Mouse (Mus musculus): ENCODE measurements around the gene Rpl27. TPM values are rescaled to one million over a fixed set of nuclear protein-coding genes. Genes with fewer than 3 reads are reported as not detected.

Rpl27 gene
- total and polyA plus RNA-seq, 3 experiments: 595 to 2,621 TPM; not detected in 1

DNA sequence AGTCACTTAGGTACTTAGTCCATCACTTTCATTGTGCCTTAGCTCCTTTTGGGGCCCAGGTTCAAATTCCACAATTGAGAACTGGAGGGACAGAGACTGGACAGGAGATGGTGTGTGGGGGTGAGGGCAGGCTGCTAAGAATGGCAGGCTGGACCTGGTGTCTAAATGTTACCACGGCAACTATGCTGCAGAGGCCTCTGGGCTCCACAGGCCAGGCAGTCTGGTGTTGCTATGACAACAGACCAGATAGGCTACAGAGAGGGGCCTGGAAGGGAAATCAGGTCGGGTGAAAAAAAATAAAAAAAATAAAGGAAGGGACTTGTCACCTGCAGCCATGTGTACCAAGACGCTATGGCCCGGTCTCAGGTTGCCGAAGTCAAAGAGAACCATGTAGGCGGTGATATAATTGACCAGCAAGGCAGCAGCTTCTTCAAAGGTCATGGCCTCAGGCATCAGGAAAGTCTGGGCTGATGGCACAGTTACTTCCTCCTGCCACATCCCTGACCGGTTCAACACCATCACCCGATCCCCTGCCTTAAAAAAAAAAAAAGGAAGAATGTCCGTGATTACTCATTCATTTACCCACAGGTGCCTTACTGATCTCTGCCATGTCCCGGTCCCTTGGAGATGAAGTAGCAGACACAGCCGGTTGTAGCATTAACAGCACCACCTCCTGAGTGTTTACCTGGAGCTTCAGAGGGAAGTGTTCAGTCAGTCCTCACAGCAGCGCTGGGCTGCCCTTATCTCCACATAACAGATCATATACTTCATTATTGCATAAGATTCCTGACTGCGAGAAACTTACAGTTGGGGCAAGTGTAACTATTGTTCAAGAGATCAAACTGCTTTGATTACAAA lies 20.7 kb downstream of the Rpl27 start:
- Histone ChIP-seq H3K9ac (ENCODE audit: control insufficient read depth, low read depth, low read length, poor library complexity, severe bottlenecking) (peak overlapping the region; percentile 78), H3K27me3 (ENCODE audit: control insufficient read depth in 1 of 2, insufficient read depth in 2 of 2, low read length in 2 of 2) (no peaks in the 10 kb centered on the region), H3K36me3 (ENCODE audit: control insufficient read depth in 1 of 2, insufficient read depth in 2 of 2, low read length in 2 of 2) (peaks cover 0 to 27% of the 10 kb centered on the region in 2 experiments; a peak in 3 of 4 replicates), H3K27ac (ENCODE audit: control insufficient read depth, low read depth, low read length) (peak overlapping the region; percentile 82), H3K79me2 (ENCODE audit: control insufficient read depth, insufficient read depth, low read length, poor library complexity) (peaks cover 6% of the 10 kb centered on the region; the same call in 1 of the 2 replicates), H3K9me3 (replicated peaks; ENCODE audit: insufficient read depth, low read length) (no peaks in the 10 kb centered on the region), H3K4me1 (ENCODE audit: control insufficient read depth in 1 of 2, insufficient read depth in 2 of 2, low read length in 2 of 2) (peaks cover 12 to 33% of the 10 kb centered on the region in 2 experiments), H3K4me3 (ENCODE audit: control insufficient read depth in 1 of 2, insufficient read depth in 1 of 2, low read depth in 2 of 2, low read length in 2 of 2) (no peak overlapping the region; a peak in 1 of 4 replicates)
- peak; percentile 91 for DNase-seq (ENCODE audit: low read depth, low spot score)
- TF ChIP-seq EP300 (IDR thresholded peaks at IDR 0.05; ENCODE audit: low read depth in 1 of 2, low read length in 2 of 2) (peak; percentile 85 to 89), CTCF (IDR thresholded peaks at IDR 0.05 in 2 of 3, conservative IDR thresholded peaks at IDR 0.05 in 1 of 3; ENCODE audit: control insufficient read depth in 1 of 3, insufficient read depth in 1 of 3, low read depth in 2 of 3, low read length in 3 of 3, poor library complexity in 1 of 3, severe bottlenecking in 1 of 3) (no peak), ELF1 (IDR thresholded peaks at IDR 0.05; ENCODE audit: low read depth, low read length) (0 out of 2 replicates have a peak, but pooled peaks have one; percentile 11), TCF12 (IDR thresholded peaks at IDR 0.05; ENCODE audit: low read depth, low read length) (peak; percentile 90), MAFK (IDR thresholded peaks at IDR 0.05; ENCODE audit: borderline replicate concordance, low read depth, low read length) (no peak; the same call in 1 of the 2 replicates), POLR2AphosphoS2 (IDR thresholded peaks at IDR 0.05; ENCODE audit: low read length) (no peak), ZC3H11A (IDR thresholded peaks at IDR 0.05; ENCODE audit: low read depth, low read length) (no peak), UBTF (IDR thresholded peaks at IDR 0.05; ENCODE audit: borderline replicate concordance, insufficient read depth, low read depth, low read length) (peak; percentile 97), MAX (IDR thresholded peaks at IDR 0.05; ENCODE audit: low read length) (no peak), ZNF384 (IDR thresholded peaks at IDR 0.05; ENCODE audit: low read depth, low read length) (peak; percentile 82), USF2 (IDR thresholded peaks at IDR 0.05; ENCODE audit: borderline replicate concordance in 1 of 2, insufficient read depth in 1 of 2, low read depth in 1 of 2, low read length in 2 of 2) (no peak), NRF1 (IDR thresholded peaks at IDR 0.05; ENCODE audit: insufficient read depth, low read depth, low read length, poor library complexity, severe bottlenecking) (no peak), ZMIZ1 (IDR thresholded peaks at IDR 0.05; ENCODE audit: low read depth, low read length) (no peak), E2F4 (IDR thresholded peaks at IDR 0.05; ENCODE audit: borderline replicate concordance, low read depth, low read length) (no peak), MYB (IDR thresholded peaks at IDR 0.05; ENCODE audit: low read depth, low read length) (peak; percentile 60; the same call in 1 of the 2 replicates), MAZ (IDR thresholded peaks at IDR 0.05; ENCODE audit: low read depth, low read length) (no peak), SIN3A (IDR thresholded peaks at IDR 0.05; ENCODE audit: low read length) (peak; percentile 80), GABPA (IDR thresholded peaks at IDR 0.05; ENCODE audit: low read depth, low read length) (no peak), TAL1 (IDR thresholded peaks at IDR 0.05; ENCODE audit: low read length) (peak; percentile 88), HCFC1 (IDR thresholded peaks at IDR 0.05; ENCODE audit: low read depth, low read length) (peak; percentile 12; the same call in 1 of the 2 replicates), USF1 (IDR thresholded peaks at IDR 0.05; ENCODE audit: low read depth, low read length) (no peak), KAT2A (conservative IDR thresholded peaks at IDR 0.05; ENCODE audit: low read depth, low read length) (no peak), TBP (IDR thresholded peaks at IDR 0.05; ENCODE audit: low read depth, low read length) (peak; percentile 97), ETS1 (IDR thresholded peaks at IDR 0.05; ENCODE audit: low read depth, low read length) (peak; percentile 79), MYC (IDR thresholded peaks at IDR 0.05; ENCODE audit: low read depth, low read length) (no peak), RCOR1 (IDR thresholded peaks at IDR 0.05; ENCODE audit: low read depth, low read length) (peak; percentile 66; the same call in 1 of the 2 replicates), BHLHE40 (IDR thresholded peaks at IDR 0.05; ENCODE audit: borderline replicate concordance, low read depth, low read length) (no peak), RAD21 (IDR thresholded peaks at IDR 0.05; ENCODE audit: low read depth, low read length) (no peak), CHD2 (IDR thresholded peaks at IDR 0.05; ENCODE audit: low read length) (no peak), POLR2A (IDR thresholded peaks at IDR 0.05; ENCODE audit: control insufficient read depth in 1 of 2, insufficient read depth in 1 of 2, low read depth in 1 of 2, low read length in 2 of 2, poor library complexity in 1 of 2) (no peak; a peak in 1 of 4 replicates), MXI1 (IDR thresholded peaks at IDR 0.05; ENCODE audit: low read depth, low read length) (peak; percentile 39; the same call in 1 of the 2 replicates), JUND (IDR thresholded peaks at IDR 0.05; ENCODE audit: low read depth, low read length) (no peak), SMC3 (IDR thresholded peaks at IDR 0.05; ENCODE audit: low read depth, low read length) (no peak), CHD1 (IDR thresholded peaks at IDR 0.05; ENCODE audit: low read depth, low read length) (no peak), MEF2A (IDR thresholded peaks at IDR 0.05; ENCODE audit: extremely low read depth, insufficient replicate concordance, low read depth, low read length, poor library complexity, severe bottlenecking) (no peak)

Data from MEL (cell line).